Mouse (Mus musculus) kidney, postnatal 10 days (tissue): Measurements from ENCODE around the gene Stat5b.

Source experiments
- DNase-seq: peaks from one replicate; pipeline ENCODE4 v3.0.0; 2021; ENCODE audit warnings: mixed read lengths

Stat5b gene

DNA sequence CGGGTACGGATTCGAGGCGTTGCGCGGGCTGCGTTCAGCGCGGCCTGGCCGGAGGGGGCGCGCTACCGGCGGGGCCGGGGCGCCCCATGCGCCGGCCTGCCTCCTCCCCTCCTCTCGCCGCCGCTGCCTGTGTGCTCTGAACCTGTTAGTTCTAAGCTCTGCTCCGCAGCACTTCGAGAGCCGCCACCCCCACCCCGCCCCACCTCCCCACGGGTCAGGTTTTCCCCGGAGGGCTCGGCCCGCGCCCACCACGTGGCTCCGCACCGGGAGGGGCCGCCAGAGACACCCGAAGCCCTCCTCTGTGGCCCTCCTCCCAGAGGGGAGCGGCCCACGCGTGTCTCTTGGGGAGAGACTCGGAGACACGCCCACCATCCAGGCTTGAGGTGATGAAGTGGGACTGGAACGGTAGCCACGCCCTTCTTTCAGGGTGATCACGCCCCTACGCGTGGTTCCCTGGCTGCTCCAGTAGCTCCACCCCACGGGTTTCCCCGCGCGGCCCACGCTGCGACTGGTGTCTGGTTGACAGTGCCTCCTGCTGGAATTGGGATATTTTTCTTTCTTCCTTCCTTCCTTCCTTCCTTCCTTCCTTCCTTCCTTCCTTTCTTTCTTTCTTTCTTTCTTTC is 90.8 kb downstream of the Stat5b start, which contains the start of gene Kcnh4:
Gene Kcnh4, minus strand, starts transcription at position 332 of the 623 bp plus-strand sequence.
- peak; percentile 45 for DNase-seq

DNA sequence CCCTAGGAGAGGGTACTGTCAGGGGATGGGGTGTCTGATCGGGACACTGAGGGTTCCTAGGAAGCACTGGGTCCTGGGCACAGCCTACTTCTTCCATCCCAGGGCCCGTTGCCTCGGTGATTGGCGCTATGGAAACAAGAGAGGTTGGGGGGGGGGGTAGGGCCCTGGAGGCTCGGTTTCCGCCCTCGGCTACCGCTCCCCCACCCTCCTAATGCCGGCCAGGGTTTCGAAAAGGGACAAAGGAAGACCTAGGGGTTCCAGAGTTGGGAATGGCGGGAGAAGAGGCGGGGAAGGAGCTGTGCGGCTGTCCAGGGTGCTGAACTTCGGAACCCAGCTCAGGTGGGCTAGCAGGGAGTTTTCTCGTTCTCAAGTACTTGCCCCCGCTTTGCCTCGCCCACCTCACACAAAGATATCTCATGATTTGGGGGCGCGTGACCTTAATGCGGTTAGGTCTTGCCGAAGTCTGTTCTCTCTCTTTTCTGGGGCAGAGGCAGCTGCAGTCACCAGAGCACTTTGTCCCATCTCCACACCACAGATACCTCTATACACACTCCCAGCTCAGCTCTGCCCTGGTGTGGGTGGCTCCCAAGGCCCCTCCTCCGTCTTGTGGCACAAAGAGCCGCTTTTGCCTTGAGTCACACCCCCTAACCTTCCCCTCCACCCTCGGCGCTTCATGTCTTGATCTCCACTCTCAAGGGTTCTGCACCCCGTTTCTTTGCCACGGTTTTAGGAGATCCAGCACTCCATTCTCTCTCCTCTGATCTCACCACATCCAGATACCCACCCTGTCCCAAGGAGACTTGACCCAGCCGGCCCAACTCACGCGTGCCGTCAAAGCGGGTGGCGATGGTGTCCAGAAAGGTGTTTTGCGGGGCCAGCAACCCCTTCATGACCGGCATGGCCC is 91.6 kb downstream of the Stat5b start:
- DNase-seq = peak; percentile 80

DNA sequence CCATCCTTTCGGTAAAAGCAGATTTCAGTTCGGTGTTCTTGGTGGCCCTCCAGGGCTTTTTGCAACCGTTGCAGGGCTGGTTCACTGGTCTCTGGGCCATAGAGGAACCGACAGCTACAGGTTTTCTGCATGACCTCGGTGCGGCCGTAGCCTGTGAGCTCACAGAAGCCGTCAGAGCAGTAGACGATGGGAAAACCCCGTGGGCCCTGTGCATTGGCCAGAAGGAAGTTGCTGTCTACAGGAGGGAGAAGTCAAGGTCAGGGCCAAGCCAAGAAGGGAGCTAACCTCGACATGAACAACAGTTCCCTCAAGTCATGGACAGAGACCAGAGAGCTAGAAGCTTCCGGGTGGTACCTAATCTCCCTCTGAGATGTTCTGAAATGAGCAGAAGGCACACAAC is 93.0 kb downstream of the Stat5b start:
- no peak for DNase-seq

DNA sequence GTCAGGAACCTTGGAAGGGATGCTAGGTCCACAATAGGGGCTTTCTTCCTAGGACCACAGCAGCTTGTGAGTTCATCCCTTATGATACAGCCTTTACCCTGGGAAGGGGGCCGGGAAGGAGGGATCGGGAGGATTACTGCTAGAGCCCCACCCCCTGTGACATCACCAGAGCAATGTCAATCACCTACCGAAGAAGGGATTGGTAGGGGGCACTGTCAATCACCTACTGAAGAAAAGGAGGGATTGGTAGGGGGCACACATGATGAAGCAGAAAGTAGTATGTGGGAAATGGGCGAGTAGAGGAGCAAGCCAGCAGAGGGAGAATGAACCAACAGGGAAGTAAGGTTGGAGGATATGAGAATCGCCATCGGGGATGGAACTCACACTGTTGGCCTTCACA is 94.0 kb downstream of the Stat5b start:
- no peak for DNase-seq

DNA sequence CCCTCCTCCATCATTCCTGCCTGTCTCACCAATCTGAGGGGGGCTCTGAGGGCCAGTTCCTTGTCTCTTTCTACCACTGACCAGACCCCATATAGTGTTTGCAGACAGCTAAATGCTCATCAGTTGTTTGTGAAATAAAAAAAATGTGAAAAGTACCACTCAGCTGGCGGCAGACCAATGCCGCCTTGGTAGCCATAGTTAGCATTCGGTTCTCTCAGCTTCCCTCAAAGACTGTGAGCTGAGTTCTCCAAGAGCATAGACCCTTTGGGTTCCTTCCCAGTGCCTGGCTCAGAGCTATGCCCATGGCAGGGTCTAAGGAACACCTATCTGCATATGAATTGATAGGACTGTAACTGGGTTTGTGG is 95.8 kb downstream of the Stat5b start:
- DNase-seq = no peak

DNA sequence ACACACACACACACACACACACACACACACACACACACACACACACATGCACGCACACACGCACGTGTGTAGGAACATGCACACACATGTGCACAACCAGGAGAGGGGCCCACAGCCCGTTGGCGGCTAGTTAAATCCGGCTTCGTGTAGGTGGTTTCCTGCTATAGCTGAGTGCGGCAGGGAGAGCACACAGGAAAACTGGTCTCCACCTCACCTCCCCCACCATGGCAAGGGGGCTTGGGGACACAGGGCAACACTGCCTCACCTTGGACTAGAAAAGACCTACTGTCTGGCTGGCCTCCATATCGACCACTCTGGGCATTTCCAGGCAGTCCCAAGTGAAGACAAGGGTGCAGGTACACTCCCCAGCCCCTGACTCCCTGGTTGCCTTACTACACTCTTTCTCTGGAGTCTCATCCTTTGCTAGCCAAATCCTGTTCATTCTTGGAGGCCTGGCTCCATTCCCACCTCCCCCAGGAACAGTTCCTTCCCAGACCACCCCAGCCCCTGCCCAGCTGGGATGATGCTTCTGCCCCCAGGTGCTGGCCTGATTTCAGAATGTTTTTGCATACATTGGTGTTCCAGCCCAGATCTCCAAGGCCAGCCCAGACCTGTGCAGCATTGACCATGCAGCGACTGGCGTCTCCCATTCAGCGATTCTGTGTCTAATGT is 96.4 kb downstream of the Stat5b start:
- no peak for DNase-seq

DNA sequence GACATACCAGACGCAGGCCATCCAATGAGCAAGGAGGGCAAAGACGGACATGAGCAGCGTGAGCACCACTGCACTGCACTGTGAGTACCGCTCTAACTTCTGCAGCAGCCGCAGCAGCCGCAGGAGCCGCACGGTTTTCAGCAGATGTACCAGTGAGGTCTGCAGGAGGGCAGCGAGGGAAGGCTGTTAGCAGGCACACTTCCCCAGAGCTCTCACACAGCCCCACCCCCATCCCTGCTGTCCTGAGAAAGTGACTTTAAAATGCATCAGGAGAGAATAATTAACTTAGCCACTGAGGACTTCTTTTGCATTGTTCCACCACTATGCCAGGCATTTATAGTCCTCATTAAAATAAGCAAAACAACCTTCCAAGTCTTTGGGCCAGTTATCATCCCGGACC is 98.2 kb downstream of the Stat5b start:
- DNase-seq = peak; percentile 39

DNA sequence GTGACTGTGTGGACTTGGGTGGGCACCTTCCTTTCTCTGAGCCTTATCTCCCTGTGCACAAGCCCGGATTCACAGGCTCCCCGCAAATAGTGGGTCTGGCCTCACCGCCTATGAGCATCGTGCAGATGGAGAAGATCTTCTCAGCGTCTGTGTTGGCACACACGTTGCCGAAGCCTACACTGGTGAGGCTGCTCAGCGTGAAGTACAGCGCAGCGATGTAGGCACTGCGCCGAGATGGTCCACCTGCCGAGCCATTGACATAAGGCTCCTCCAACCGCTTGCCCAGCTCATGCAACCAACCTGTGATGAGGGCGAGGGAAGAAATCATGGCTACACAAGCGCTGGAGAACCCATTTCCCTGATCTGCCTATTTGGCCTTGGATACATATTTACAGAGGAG is 100.4 kb downstream of the Stat5b start:
- DNase-seq = no peak

DNA sequence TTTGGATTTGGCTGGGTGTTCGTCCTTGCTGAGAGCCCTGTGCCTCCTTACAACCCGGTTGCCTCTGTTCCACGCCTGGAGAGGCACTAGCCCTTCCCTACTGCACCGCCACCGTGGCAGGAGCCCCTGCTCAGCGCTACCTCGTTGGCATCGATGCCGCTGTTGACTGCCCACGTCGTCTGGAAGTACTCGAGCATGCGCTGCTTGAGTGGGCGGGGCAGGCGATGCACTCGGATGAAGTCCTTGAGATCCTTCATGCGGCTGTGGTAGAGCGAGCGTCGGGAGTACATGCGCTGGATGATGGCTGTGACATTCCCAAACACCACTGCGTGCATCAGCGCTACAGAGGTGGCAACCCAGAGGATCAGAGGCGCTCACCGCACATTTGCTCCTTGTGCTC is 101.1 kb downstream of the Stat5b start:
- DNase-seq = no peak

DNA sequence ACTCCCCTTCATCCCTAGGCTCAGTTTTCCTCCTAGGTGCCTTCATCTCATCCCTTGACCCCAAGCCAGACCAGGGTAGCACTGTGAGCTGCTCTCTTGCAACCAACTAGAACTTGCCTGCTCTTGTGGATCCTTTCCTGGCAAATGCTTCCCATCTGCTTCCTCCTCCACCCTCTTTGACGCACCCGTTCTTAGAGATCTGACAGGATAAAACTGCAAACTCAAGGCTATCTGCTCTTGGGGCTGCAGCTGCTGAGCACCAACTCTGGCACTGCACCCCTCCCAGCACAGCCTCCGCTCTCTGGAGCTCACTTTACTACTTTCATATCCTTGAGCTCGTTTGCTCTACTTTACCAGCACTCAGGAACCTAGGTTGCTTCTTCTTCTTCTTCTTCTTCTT is 101.9 kb downstream of the Stat5b start:
- DNase-seq = no peak

DNA sequence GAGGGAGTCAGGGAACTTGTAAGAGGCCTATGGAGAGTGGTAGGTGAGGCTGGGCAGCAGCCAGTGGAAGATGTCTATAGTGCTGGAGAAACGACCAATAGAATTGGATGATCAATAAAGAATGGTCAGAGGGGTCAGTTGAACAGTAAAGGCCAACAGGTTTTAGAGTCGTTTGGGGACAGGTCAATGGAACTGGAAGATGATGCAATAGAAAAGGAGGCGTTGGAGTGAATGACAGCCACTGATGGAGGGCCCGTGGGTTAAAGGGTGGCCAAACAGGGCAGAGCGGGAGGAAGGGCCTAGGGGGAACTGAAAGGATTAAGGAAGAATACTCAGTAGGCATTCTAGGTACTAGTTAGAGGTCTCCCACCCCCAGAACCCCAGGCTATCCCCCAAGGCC is 103.4 kb downstream of the Stat5b start:
- no peak for DNase-seq

DNA sequence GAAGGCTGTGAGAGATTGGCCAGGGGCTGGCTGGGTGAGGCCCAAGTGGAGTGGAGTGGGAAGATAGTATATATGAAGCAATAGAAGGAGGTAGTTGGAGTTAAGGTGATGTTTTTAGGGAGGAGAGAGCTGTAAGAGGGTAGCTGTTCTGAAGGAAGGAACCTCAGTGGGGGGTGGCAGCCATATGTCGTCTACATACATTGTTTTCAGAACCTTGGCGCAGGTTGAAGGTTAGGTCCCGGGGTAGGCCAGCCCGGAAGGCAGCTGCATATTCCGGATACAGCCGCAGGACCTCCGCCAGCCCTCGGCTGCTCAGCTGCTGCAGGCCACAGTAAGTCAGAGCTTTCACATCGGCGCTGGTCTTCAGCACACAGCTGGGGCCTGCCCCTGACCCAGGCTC is 104.0 kb downstream of the Stat5b start:
- DNase-seq = no peak

DNA sequence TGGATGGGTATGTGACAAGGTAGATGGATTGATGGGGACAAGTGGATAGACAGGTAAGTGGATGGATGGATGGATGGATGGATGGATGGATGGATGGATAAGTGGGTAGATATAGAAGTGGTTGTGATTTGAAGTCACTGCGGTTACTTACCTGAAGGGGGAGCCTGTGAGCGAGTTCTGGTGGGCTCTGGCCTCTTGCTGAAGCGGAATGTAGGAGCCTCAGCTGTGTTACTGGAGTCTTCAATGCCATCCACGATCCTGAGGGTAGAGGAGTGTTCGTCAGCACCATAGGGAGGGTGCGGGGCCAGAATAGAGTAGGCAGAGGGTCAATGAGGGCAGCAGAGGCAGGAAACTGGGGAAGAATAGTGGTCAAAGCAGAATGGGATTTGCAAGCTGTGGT is 105.4 kb downstream of the Stat5b start:
- DNase-seq = peak; percentile 68

DNA sequence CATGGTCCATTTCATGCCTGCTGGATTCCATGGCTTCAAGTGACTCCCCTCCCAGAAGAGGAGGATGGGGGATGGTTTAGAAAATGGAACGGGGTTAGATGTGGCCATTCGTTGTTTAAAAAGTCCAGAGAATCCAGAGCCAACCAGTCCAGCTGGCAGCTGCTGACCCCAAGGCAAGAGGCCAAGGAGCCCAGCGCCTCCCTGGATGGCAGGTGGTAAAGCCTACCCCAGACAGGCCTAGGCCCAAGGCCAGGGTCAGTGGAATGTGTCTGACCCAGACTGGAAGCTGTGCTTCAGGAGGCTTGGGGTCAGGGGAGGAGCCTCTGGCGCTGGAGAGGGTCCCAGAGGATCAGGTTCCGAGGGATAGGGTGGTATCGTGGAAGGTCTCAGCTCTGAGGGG is 109.2 kb downstream of the Stat5b start:
- DNase-seq = peak; percentile 48

DNA sequence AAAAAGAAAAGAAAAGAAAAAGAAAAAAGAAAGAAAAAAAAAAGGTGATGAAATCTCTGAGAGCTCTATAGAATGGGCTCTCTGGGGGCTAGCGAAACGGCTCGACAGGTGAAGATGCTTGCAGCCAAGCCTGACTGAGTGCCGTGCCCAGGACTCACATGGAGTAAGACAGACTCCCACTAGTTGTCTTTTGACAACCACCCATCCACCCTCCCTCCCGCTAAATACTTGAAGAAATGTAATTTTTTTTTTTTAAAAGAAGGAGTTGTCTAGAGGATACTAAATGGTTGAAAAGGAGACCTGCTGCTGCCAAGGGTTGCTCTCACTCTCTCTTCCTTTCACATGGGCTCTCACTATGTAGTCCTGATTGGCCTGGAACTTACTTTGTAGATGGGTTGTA is 111.8 kb downstream of the Stat5b start:
- DNase-seq = no peak

DNA sequence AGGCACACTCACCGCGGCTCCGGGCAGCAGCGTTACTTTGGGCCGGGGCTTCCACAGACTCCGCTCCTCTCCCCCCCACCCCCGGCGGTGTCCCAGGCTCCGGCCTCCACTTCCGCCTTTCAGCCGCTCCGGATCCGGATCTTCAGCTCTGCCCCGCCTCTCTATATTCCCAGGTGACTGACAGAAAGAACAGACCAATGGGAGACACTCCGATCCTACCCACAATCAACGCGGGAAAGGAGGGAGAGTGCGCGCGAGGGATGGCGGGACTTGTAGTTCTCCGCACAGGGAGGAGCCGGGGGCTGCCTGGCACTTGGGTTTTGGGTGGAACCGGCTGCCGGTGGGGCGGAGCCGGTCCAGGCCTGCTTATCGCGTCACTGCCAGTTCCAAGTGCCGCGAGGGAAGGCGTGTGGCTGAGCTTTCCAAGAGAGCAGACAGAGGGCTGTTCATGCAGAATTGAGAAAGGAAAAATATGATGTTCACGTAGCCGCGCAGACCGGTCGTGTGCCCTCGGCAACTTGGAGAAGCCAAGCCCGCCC is 112.4 kb downstream of the Stat5b start, which contains the start of gene Rab5c:
Gene Rab5c, minus strand, starts transcription at position 150 of the 539 bp plus-strand sequence.
- peak; percentile 99 for DNase-seq

DNA sequence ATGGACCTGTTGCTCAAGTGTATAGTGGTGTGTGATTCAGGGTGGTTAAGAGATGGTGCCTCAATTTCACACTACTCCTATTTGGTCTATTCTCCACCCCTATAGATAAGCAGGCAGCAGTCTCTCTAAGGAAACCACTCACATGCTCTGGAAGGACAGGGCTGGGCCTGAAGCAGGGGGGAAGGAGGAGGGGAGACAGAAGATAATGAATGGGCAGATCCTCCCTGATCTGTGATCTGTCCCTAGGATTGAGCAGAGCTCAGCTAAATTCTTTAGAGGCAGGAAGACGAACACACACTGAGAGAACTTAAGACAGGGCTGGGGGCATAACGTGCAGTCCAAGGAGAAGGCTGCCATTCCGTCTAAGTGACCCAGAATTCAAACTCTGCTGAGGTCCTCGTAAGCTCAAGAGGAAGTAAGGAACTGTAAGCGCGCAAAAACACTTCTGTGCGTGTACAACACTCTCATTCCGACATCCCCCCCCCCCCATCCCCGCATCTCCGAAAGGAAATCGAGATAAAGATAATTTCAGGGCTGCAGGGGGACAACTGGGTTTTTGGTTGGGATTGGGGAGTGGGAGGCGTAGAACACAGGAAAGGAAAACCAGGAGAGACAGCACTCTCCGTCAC is 113.3 kb downstream of the Stat5b start:
- peak; percentile 28 for DNase-seq

DNA sequence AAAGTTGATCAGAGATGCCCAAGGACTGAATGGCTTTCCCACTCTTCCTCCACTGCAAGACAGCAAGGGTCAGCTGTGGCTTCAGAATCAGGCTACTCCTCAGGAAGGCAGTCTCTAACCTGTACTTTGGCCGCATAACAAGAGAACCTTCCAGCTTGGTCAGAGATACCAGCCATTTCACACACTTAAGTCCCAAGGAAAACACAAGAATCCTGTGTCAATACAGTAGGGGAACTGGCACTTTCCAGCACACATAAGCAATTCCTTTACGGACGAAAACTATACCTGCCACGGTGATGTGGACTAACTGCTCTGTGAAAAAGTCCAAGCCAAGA is 113.8 kb downstream of the Stat5b start:
- DNase-seq = peak; percentile 25

DNA sequence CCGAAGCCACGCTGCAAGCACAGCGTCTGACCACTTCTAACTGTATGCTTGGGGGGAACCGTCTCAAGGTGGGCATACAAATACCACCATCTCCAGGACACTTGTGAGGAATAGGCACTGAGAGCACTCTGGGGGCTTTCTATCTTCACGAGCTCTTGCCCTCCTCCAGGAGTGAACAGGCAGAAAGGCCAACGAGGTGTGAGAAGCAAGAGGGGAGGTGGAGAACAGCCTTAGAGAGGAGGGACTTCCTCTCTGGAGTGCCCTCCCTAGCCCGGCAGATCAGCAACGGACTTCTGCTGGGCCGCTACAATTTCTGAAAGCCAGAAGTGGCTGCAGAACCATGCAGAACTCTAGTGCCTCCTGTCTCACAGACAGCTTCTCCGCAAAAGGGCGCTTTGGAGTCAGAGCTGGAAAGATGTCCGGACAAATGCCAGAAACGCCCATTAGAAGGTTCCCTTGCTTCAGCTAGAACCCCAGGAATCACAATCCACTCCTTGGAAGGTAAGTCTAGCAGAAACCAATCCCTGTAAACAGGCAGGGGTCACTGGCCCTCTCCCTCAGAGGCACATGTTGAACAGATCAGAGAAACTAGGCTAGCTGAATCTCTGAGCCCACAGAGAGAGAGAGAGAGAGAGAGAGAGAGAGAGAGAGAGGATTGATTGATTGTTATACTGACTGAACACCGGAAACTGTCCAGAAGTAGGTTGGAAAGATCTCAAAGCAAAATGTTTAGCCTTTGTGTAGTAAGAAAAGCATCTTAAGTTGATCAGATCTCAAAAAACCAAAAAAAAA is 114.4 kb downstream of the Stat5b start:
- DNase-seq = peak; percentile 23

DNA sequence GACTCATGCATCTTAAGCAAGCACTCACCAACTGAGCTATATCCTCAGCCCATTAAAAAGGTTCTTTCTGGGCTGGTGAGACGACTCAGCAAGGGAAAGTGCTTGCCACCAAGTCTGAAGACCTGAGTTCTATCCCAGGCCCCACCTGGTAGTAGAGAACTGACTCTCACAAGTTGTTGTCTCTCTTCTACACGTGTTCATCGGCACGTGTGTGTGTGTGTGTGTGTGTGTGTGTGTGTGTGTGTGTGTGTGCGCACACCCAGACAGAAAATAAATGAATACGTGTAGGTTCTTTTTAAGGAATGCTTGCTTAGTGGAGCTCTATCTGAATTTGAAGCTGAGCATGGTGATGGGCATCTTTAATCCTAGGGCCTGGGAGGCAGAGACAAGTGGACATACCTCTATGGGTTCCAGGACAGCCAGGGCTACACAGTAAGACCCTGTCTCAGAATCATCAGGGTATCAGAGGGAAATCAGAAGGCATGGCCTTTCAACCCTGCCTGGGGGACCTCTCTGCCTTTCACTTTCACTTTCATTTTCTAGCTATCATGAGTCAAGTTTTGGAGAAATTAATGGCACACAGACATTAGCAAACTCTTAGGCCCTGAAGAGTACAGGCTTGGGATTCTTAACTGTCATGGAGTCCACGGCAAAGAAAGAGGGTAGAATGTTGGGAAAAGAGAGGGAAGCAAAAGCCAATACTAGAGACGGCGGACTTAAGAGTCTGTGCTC is 115.2 kb downstream of the Stat5b start:
- DNase-seq = no peak
